Mouse (Mus musculus): ENCODE results near the gene Tpk1. TPM values are rescaled to one million over a fixed set of nuclear protein-coding genes. Genes with fewer than 3 reads are reported as not detected.
A peak's percentile ranks its signal among the peaks of the same experiment; 100 is the strongest.

Gene Tpk1
- polyA plus RNA-seq, 1 experiment = 4.0 TPM

DNA sequence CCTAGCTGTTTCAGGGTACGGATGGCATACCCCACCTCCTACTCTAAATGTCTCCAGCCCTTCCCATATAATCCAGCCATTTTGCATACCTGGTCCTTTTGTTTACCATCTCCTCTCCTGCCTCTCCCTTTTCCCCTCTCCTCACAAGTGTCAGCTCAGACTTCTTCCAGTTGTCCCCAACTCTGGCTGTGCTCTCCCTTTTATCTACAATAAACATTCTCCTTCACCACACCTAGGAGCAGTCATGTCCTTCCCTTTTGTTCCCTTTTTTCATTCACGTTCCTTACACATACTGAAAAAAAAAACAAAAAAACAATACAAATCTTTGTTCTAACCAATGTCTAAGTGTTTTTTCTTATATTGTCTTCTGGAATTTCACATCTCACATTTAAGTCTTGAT, 1.6 kb upstream of the Tpk1 start:
- no peak for DNase-seq (ENCODE audit: low read depth)
- TF ChIP-seq CTCF (IDR thresholded peaks at IDR 0.05; ENCODE audit: borderline replicate concordance, extremely low read depth, insufficient read depth, insufficient read length) (no peak), POLR2A (IDR thresholded peaks at IDR 0.05; ENCODE audit: borderline replicate concordance, extremely low read depth, insufficient read depth, insufficient read length, poor library complexity, severe bottlenecking) (no peak)

DNA sequence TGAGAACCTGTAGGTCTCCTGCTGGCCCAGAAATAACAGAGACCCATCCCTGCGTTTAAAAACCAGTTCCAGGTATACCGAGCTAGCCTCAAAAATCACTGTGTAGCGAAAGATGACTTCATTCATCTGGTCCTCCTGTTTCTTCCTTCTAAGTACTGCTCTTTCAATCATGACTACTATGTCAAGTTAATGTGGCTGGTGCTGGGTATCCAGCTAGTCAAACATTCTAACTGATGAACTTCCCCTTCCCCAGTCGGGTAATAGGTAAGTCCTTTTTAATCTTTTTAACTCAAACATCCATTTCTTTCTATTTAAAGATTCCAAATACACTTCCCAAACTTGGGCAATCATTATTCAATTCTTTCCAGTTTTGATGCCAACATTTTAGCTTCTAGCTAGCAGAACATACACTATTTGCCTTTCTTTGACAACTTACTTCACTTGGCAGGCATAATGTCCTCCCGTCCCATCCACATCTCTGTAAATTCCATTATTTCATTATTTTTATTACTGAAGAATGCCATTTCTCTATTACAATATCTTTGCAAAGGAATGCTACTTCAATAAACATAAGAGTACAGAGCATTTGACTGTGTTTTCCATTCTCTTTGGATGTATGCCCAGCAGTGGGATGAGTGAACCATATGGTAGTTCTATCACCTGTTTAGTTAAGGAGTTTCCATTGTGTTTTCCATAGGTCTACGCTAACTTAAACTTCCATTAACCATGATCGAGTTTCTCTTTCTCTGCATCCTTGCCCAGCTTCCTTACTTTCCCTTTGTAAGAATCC, 728 bp upstream of the Tpk1 start:
- TF ChIP-seq CTCF (IDR thresholded peaks at IDR 0.05; ENCODE audit: borderline replicate concordance, extremely low read depth, insufficient read depth, insufficient read length) (no peak), POLR2A (IDR thresholded peaks at IDR 0.05; ENCODE audit: borderline replicate concordance, extremely low read depth, insufficient read depth, insufficient read length, poor library complexity, severe bottlenecking) (no peak)
- peak; percentile 11 for DNase-seq (ENCODE audit: low read depth)

DNA sequence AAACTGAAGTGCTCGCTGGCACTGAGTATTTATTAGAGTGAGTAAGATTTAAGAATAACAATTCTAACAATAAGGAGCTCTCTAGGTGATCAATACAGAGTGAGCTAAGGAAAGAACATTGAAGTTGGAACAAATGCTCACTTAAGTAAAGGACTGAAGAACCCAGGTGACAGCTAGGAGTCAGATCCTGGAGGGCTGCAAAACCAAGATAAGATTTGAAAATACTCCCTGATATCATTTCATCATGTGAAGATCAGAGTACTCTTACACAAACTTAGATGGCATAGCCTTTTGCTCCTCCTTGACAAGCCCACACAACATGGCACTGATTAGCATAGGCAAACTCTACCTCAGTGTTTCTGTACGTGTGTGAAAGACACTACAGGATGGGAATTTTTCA, 4.3 kb downstream of the Tpk1 start:
- TF ChIP-seq CTCF (IDR thresholded peaks at IDR 0.05; ENCODE audit: borderline replicate concordance, extremely low read depth, insufficient read depth, insufficient read length) = no peak
- TF ChIP-seq POLR2A (IDR thresholded peaks at IDR 0.05; ENCODE audit: borderline replicate concordance, extremely low read depth, insufficient read depth, insufficient read length, poor library complexity, severe bottlenecking) = no peak
- DNase-seq (ENCODE audit: low read depth) = no peak

DNA sequence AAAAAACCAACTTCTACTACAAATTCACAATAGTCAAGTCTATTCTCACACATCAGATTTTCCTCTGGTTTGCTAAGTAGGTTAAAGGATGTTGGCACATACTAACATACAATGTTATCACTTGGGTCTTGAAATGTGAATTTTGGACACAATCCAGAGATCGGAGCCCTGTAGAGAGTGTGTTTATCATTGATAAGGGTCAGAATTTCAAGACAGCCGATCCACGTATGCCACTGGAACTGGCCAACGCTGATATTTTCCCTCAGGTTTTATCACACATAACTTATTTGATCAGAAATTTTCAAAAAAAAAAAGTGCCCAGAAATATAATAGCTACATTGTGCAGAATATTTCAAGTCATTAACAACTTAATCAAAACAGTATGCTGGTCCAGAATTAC, 7.8 kb downstream of the Tpk1 start:
- no peak for DNase-seq (ENCODE audit: low read depth)
- TF ChIP-seq POLR2A (IDR thresholded peaks at IDR 0.05; ENCODE audit: borderline replicate concordance, extremely low read depth, insufficient read depth, insufficient read length, poor library complexity, severe bottlenecking) (no peak), CTCF (IDR thresholded peaks at IDR 0.05; ENCODE audit: borderline replicate concordance, extremely low read depth, insufficient read depth, insufficient read length) (no peak)

DNA sequence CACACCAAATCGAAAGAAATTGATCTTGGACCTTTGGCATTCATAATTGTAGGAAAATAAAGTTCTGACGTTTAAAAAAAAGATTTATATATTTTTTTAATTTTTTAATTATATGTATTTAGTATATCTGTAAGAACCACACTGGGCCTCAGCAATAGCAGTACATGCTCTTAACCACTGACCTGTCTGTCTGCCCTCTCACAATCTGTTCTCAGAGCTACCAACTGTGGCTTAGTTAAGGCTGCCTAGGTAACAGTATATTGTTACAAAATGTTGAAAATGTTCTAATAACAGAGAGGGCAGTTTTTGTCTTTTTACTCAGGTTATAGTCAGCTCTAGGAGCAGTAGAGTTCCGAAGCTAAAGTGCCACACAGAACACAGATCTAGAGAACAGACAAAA, 8.2 kb downstream of the Tpk1 start:
- TF ChIP-seq POLR2A (IDR thresholded peaks at IDR 0.05; ENCODE audit: borderline replicate concordance, extremely low read depth, insufficient read depth, insufficient read length, poor library complexity, severe bottlenecking) (no peak), CTCF (IDR thresholded peaks at IDR 0.05; ENCODE audit: borderline replicate concordance, extremely low read depth, insufficient read depth, insufficient read length) (no peak)
- no peak for DNase-seq (ENCODE audit: low read depth)

DNA sequence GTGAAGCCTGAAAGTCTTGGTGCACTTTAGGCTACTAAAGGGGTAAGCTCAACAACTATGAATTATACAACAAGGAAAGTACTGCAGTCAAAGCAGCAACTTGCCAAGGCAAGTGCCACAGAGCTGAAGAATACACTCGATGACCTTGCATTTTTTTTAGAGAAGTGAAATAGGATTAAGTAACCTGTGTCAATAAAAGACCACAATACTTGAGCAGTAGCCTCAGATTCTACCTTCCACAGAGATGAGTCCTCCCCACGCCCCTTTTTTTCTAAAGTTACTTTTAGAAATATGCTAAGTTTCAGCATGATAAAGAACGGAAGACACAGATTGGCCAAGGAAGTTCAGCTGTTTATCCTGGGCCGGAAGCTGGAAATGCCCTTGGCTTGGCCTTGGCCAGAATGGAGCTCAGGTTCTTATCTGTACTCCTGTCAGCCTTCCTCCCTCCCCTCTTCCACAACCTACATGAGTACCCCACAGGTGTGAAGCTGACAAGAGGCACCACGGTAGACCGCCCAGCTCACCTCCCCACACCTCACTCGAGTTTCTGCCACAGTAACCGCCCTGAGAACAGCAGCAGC, 11.1 kb downstream of the Tpk1 start:
- no peak for DNase-seq (ENCODE audit: low read depth)
- TF ChIP-seq POLR2A (IDR thresholded peaks at IDR 0.05; ENCODE audit: borderline replicate concordance, extremely low read depth, insufficient read depth, insufficient read length, poor library complexity, severe bottlenecking) = no peak
- no peak for TF ChIP-seq CTCF (IDR thresholded peaks at IDR 0.05; ENCODE audit: borderline replicate concordance, extremely low read depth, insufficient read depth, insufficient read length)

DNA sequence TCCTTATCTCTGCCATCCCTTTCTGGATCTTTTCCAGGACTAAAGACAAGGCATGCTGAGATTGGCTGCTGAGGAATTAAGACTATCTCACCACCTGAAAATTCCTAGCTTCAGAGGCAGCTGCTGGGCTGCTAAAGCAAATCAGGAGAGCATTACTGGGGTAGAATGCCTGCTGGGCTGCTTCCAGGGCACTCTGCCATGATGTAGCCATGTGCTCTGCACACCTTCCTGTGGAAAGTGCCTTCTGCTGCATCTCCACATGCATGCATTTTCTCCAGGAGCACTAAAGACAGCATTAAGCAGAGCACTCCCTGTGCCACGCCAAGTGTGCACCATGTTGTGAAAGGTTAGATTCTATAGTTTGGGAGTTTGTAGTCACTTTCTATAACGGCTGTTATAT, 16.6 kb downstream of the Tpk1 start:
- DNase-seq (ENCODE audit: low read depth) = peak; percentile 51
- no peak for TF ChIP-seq POLR2A (IDR thresholded peaks at IDR 0.05; ENCODE audit: borderline replicate concordance, extremely low read depth, insufficient read depth, insufficient read length, poor library complexity, severe bottlenecking)
- no peak for TF ChIP-seq CTCF (IDR thresholded peaks at IDR 0.05; ENCODE audit: borderline replicate concordance, extremely low read depth, insufficient read depth, insufficient read length)

DNA sequence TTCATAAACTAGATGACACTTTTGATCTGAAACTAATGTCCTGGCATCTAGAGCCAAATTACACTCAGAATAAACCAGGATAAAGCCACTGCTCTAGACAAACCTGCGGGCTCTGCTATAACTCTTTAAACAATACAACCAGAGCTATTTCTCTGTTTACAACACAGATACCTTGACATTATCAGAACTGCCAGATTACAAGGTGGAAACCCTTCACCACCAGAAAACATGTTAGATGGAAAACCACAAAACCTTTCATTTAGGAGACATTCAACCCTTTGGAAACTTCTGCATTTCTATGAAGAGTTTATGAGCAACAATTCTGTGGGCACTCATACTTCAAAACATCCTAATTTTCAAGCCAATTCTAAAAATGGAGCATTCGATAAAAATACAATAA, 20.4 kb downstream of the Tpk1 start:
- no peak for TF ChIP-seq CTCF (IDR thresholded peaks at IDR 0.05; ENCODE audit: borderline replicate concordance, extremely low read depth, insufficient read depth, insufficient read length)
- no peak for TF ChIP-seq POLR2A (IDR thresholded peaks at IDR 0.05; ENCODE audit: borderline replicate concordance, extremely low read depth, insufficient read depth, insufficient read length, poor library complexity, severe bottlenecking)
- DNase-seq (ENCODE audit: low read depth) = no peak

DNA sequence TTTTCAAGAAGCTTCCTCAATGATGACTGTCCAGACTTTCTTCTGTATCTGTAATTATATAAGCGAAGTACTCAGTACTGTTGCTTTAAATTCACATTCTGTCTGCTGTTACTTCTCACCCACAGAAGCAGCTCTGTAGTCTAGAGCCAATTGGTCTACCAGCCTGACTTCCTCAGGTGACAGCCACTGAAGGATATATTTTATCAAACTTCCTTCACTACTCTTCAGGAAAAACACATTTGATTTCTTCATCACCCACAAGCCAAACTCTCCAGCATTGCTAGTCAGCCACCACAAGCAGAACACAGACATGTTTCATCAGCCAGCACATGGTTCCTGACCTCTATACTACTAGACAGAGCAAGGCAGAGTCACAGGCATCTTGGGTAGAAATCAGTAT, 21.0 kb downstream of the Tpk1 start:
- DNase-seq (ENCODE audit: low read depth) = no peak
- TF ChIP-seq POLR2A (IDR thresholded peaks at IDR 0.05; ENCODE audit: borderline replicate concordance, extremely low read depth, insufficient read depth, insufficient read length, poor library complexity, severe bottlenecking) (no peak), CTCF (IDR thresholded peaks at IDR 0.05; ENCODE audit: borderline replicate concordance, extremely low read depth, insufficient read depth, insufficient read length) (no peak)

DNA sequence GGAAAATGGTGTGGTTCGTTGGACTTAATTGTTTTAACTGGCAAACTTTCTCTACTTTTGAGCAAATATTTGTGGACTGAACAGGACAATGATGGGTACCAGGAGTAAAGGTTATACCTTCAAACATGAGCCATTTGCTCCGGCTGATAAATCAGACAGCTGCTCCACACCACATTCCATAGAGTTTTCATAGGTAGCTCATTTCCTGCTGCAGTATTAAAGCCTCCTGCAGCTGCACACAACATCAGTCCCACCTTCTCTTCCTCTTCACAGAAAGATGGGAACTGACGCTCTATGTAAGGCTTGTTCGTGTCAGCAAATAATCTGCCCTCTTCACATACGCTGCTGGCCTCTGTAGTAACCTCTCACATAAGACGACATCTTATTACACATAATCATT, 22.4 kb downstream of the Tpk1 start:
- TF ChIP-seq POLR2A (IDR thresholded peaks at IDR 0.05; ENCODE audit: borderline replicate concordance, extremely low read depth, insufficient read depth, insufficient read length, poor library complexity, severe bottlenecking) (no peak), CTCF (IDR thresholded peaks at IDR 0.05; ENCODE audit: borderline replicate concordance, extremely low read depth, insufficient read depth, insufficient read length) (no peak)

DNA sequence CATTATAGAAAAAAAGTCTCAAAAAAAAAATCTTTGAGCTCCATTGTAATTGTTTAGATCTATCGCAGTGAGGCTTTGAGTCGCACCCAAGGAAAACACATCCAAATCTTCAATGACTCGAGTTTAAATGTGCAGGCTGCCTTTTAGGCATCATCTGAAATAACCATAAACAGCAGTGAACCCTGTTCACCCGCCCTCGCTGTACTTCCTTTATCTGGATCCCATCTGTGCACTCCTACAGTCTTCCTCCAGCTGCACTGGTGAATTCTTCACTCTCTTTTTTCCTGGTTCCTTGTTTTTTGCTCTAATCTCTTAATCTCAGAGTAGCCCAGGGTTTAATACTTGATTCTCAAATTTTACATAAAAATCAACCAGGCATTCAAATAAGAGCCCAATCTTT, 23.7 kb downstream of the Tpk1 start:
- TF ChIP-seq CTCF (IDR thresholded peaks at IDR 0.05; ENCODE audit: borderline replicate concordance, extremely low read depth, insufficient read depth, insufficient read length) (no peak), POLR2A (IDR thresholded peaks at IDR 0.05; ENCODE audit: borderline replicate concordance, extremely low read depth, insufficient read depth, insufficient read length, poor library complexity, severe bottlenecking) (no peak)
- no peak for DNase-seq (ENCODE audit: low read depth)

More for the DNA sequence above, 22.4 kb downstream of the Tpk1 start:
- no peak for DNase-seq (ENCODE audit: low read depth)

DNA sequence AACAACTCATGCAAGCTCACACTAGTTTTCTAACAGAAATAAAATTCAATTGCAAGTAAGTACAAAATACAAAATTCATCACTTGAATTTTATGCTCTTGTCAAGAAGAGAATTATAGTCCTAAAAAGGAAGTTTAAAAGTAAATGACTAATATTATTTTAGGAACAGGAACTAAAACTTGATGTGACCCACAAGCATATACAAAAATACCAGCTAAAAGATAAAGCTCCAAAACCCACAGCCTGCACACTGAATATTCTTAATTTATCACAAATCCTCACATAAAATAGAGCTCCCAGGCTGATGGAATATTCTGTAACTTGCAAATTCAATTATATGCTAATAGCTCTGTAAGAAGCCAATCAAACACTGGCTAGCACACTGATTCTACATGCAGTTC, 25.5 kb downstream of the Tpk1 start:
- TF ChIP-seq POLR2A (IDR thresholded peaks at IDR 0.05; ENCODE audit: borderline replicate concordance, extremely low read depth, insufficient read depth, insufficient read length, poor library complexity, severe bottlenecking) (no peak), CTCF (IDR thresholded peaks at IDR 0.05; ENCODE audit: borderline replicate concordance, extremely low read depth, insufficient read depth, insufficient read length) (no peak)
- no peak for DNase-seq (ENCODE audit: low read depth)

Measured in brain, embryonic 14.5 days (tissue).